Mouse (Mus musculus) liver, embryonic 14.5 days (tissue): Measurements from ENCODE around the gene Perp. TPM values are rescaled to one million over a fixed set of nuclear protein-coding genes. Genes with fewer than 3 reads are reported as not detected.

Source experiments
- ATAC-seq: fragments of 200-750 bp; cut with Nextera tagmentation; 2 replicates; pipeline ENCODE4 v1.8.0; 2017; ENCODE audit warnings: moderate number of reproducible peaks, mild to moderate bottlenecking, moderate library complexity; ENCODE audit not compliant: insufficient read depth
- DNase-seq, 3 experiments: peaks; one replicate each; pipeline ENCODE4 v3.0.0-alpha.2; 2012 to 2013; ENCODE audit warnings: low read depth in 3 of 3, low spot score in 3 of 3
- H3K27ac ChIP-seq: fragments of 300-500 bp; sonication (generic); 2 replicates; pipeline ENCODE4 v1.5.1; 2014; ENCODE audit warnings: moderate library complexity, mild to moderate bottlenecking, control low read depth, inconsistent platforms
- H3K27me3 ChIP-seq: fragments of 300-500 bp; sonication (generic); 2 replicates; pipeline ENCODE4 v1.6.1; 2014; ENCODE audit warnings: mild to moderate bottlenecking, low read length, moderate library complexity; ENCODE audit not compliant: control insufficient read depth, insufficient read depth
- H3K36me3 ChIP-seq: fragments of 300-500 bp; sonication (generic); replicated peaks from 2 replicates; pipeline ENCODE4 v1.6.1; 2014; ENCODE audit warnings: low read depth; ENCODE audit not compliant: control insufficient read depth, insufficient read depth
- H3K4me1 ChIP-seq, 2 experiments: fragments of 200-500 bp in 1 of 2; fragments of 300-500 bp in 1 of 2; sonication (generic) in 1 of 2; replicated peaks; 2 replicates each; pipeline ENCODE4 v1.6.1; 2012 to 2014; ENCODE audit warnings: antibody characterized with exemption in 1 of 2, inconsistent platforms in 1 of 2, low read length in 1 of 2; ENCODE audit not compliant: control insufficient read depth in 2 of 2, insufficient read depth in 2 of 2
- H3K4me2 ChIP-seq: fragments of 300-500 bp; sonication (generic); 2 replicates; pipeline ENCODE4 v1.6.1; 2014; ENCODE audit warnings: low read depth, mild to moderate bottlenecking, control low read depth, moderate library complexity
- H3K4me3 ChIP-seq, 2 experiments: fragments of 200-500 bp in 1 of 2; fragments of 300-500 bp in 1 of 2; sonication (generic) in 1 of 2; 2 replicates each; pipeline ENCODE4 v1.5.1; 2012 to 2014; ENCODE audit warnings: low read depth in 2 of 2, low read length in 2 of 2, mild to moderate bottlenecking in 2 of 2, control low read depth in 1 of 2, inconsistent platforms in 1 of 2, moderate library complexity in 1 of 2; ENCODE audit not compliant: insufficient read depth in 1 of 2
- H3K9ac ChIP-seq: fragments of 300-500 bp; sonication (generic); replicated peaks from 2 replicates; pipeline ENCODE4 v1.6.1; 2014; ENCODE audit warnings: mild to moderate bottlenecking, control low read depth, moderate library complexity
- H3K9me3 ChIP-seq: fragments of 300-500 bp; sonication (generic); 2 replicates; pipeline ENCODE4 v1.6.1; 2016; ENCODE audit warnings: low read length, mixed read lengths; ENCODE audit not compliant: control insufficient read depth
- CTCF ChIP-seq: IDR thresholded peaks from 2 replicates; pipeline ENCODE4 v1.5.1; 2016; ENCODE audit warnings: antibody characterized with exemption, low read depth, control low read depth
- EP300 ChIP-seq: IDR thresholded peaks from 2 replicates; pipeline ENCODE4 v1.6.1; 2016; ENCODE audit warnings: antibody characterized with exemption, low read depth
- WGBS: fragments of 180-500 bp; shearing (Covaris S2); extraction: QIAGEN DNeasy Blood & Tissue Kit; methylation state at CpG from one replicate; pipeline ENCODE4 v1.1.7; 2014; ENCODE audit not compliant: insufficient replicate concordance; 5-methylcytosine and 5-hydroxymethylcytosine counted together
- polyA plus RNA-seq, 2 experiments: library from polyadenylated mRNA; depleted of rRNA in 1 of 2; stranded (reverse) in 1 of 2; unstranded in 1 of 2; fragments of >200 nt; fragmentation: Nextera tagmentation in 1 of 2; extraction: Ambion mirVana in 1 of 2; gene quantifications; 2 replicates each; pipeline versions ENCODE4 v1.2.1 to v1.2.3; 2012 to 2014

The Perp gene
- polyA plus RNA-seq, 2 experiments = 7.5 to 14.6 TPM

- Histone ChIP-seq H3K27me3 (peaks cover 3% of the 10 kb centered on the region), H3K9ac (no peak overlapping the region), H3K4me1 (peaks cover 2 to 9% of the 10 kb centered on the region in 2 experiments; a peak in 3 of 4 replicates), H3K9me3 (no peaks in the 10 kb centered on the region), H3K4me3 (no peak overlapping the region), H3K36me3 (no peaks in the 10 kb centered on the region), H3K4me2 (no peak overlapping the region), H3K27ac (no peak overlapping the region)
- DNase-seq (no peak), ATAC-seq (no peak)
- 68% methylated on average over 4 of the region's 4 CpGs for WGBS
- TF ChIP-seq EP300 (no peak), CTCF (no peak)
Measured at GRCm38 (mm10) chr10:18850177-18850576, 5.4 kb downstream of the Perp start.

- H3K9ac ChIP-seq = no peak overlapping the region
- DNase-seq (no peak), ATAC-seq (peak; percentile 57; the same call in 1 of the 2 replicates)
- H3K36me3 ChIP-seq = no peaks in the 10 kb centered on the region
- 24% methylated on average over 7 of the region's 7 CpGs for WGBS
- no peak overlapping the region for H3K4me3 ChIP-seq
- H3K4me1 ChIP-seq = peaks cover 2 to 12% of the 10 kb centered on the region in 2 experiments; a peak in 3 of 4 replicates
- H3K27me3 ChIP-seq = no peaks in the 10 kb centered on the region
- H3K27ac ChIP-seq = no peak overlapping the region
- no peak for TF ChIP-seq CTCF
- TF ChIP-seq EP300 = peak; percentile 20; the same call in 1 of the 2 replicates
- no peak overlapping the region for H3K4me2 ChIP-seq
- H3K9me3 ChIP-seq = no peaks in the 10 kb centered on the region
Measured at GRCm38 (mm10) chr10:18853417-18853816, 8.6 kb downstream of the Perp start.

GRCm38 (mm10) chr10:18857244-18857643 lies 12.4 kb downstream of the Perp start:
- Histone ChIP-seq H3K4me1 (peaks cover 2 to 16% of the 10 kb centered on the region in 2 experiments; a peak in 3 of 4 replicates), H3K27ac (no peak overlapping the region), H3K9me3 (no peaks in the 10 kb centered on the region), H3K36me3 (no peaks in the 10 kb centered on the region), H3K4me3 (no peak overlapping the region), H3K27me3 (no peaks in the 10 kb centered on the region), H3K4me2 (no peak overlapping the region), H3K9ac (no peak overlapping the region)
- 35% methylated on average over 4 of the region's 4 CpGs for WGBS
- ATAC-seq = no peak
- TF ChIP-seq EP300 = no peak
- no peak for TF ChIP-seq CTCF
- no peak for DNase-seq

GRCm38 (mm10) chr10:18859632-18860031 lies 14.8 kb downstream of the Perp start:
- DNase-seq = no peak
- WGBS = 65% methylated on average over 3 of the region's 3 CpGs
- Histone ChIP-seq H3K27me3 (no peaks in the 10 kb centered on the region), H3K9ac (no peak overlapping the region), H3K9me3 (no peaks in the 10 kb centered on the region), H3K4me1 (peaks cover 0 to 8% of the 10 kb centered on the region in 2 experiments; a peak in 2 of 4 replicates), H3K36me3 (no peaks in the 10 kb centered on the region), H3K4me2 (no peak overlapping the region), H3K4me3 (no peak overlapping the region), H3K27ac (no peak overlapping the region)
- no peak for TF ChIP-seq CTCF
- no peak for TF ChIP-seq EP300
- no peak for ATAC-seq

- no peak overlapping the region for H3K27ac ChIP-seq
- no peak for DNase-seq
Measured at GRCm38 (mm10) chr10:18860119-18860824, 15.5 kb downstream of the Perp start.

More at GRCm38 (mm10) chr10:18860119-18860824, 15.5 kb downstream of the Perp start:
- Histone ChIP-seq H3K36me3 (no peaks in the 10 kb centered on the region), H3K4me1 (peaks cover 0 to 9% of the 10 kb centered on the region in 2 experiments; a peak in 2 of 4 replicates), H3K27me3 (no peaks in the 10 kb centered on the region), H3K9ac (no peak overlapping the region), H3K4me2 (no peak overlapping the region), H3K9me3 (no peaks in the 10 kb centered on the region), H3K4me3 (no peak overlapping the region)
- TF ChIP-seq CTCF (no peak), EP300 (no peak)
- WGBS = 39% methylated on average over 5 of the region's 5 CpGs
- ATAC-seq = no peak
